Mouse (Mus musculus) liver, postnatal 0 days (tissue): ENCODE results near the gene Rpl18. TPM values are rescaled to one million over a fixed set of nuclear protein-coding genes. Genes with fewer than 3 reads are reported as not detected.

ENCODE experiments used
- ATAC-seq: fragments of 200-750 bp; cut with Nextera tagmentation; 2 replicates; pipeline ENCODE4 v1.8.0; 2017; ENCODE audit warnings: mild to moderate bottlenecking, moderate library complexity
- DNase-seq: peaks from one replicate; pipeline ENCODE4 v3.0.0-alpha.2; 2016
- H3K27ac ChIP-seq: fragments of 300-500 bp; sonication (generic); 2 replicates; pipeline ENCODE4 v1.5.1; 2014; ENCODE audit warnings: antibody characterized with exemption, moderate library complexity, mild to moderate bottlenecking, low read depth
- H3K27me3 ChIP-seq: fragments of 300-500 bp; sonication (generic); 2 replicates; pipeline ENCODE4 v1.6.1; 2014; ENCODE audit warnings: low read length, control low read depth, mixed read lengths; ENCODE audit not compliant: insufficient read depth
- H3K36me3 ChIP-seq: fragments of 300-500 bp; sonication (generic); replicated peaks from 2 replicates; pipeline ENCODE4 v1.6.1; 2014; ENCODE audit warnings: mild to moderate bottlenecking, control low read depth, low read length, moderate library complexity, mixed read lengths; ENCODE audit not compliant: insufficient read depth
- H3K4me1 ChIP-seq: fragments of 300-500 bp; sonication (generic); 2 replicates; pipeline ENCODE4 v1.6.1; 2014; ENCODE audit warnings: antibody characterized with exemption, mild to moderate bottlenecking, control low read depth; ENCODE audit not compliant: insufficient read depth
- H3K4me2 ChIP-seq: fragments of 300-500 bp; sonication (generic); 2 replicates; pipeline ENCODE4 v1.6.1; 2014; ENCODE audit warnings: low read depth, mild to moderate bottlenecking, low read length, moderate library complexity, mixed read lengths
- H3K4me3 ChIP-seq: fragments of 300-500 bp; sonication (generic); 2 replicates; pipeline ENCODE4 v1.5.1; 2014; ENCODE audit warnings: low read depth, low read length
- H3K9ac ChIP-seq: fragments of 300-500 bp; sonication (generic); replicated peaks from 2 replicates; pipeline ENCODE4 v1.6.1; 2014; ENCODE audit warnings: mild to moderate bottlenecking, moderate library complexity
- H3K9me3 ChIP-seq: fragments of 300-500 bp; sonication (generic); 2 replicates; pipeline ENCODE4 v1.6.1; 2016; ENCODE audit warnings: mild to moderate bottlenecking, control low read depth, low read length, mixed read lengths
- CTCF ChIP-seq: sonication (generic); IDR thresholded peaks from 2 replicates; pipeline ENCODE4 v1.5.1; 2016; ENCODE audit warnings: antibody characterized with exemption, low read depth
- EP300 ChIP-seq: IDR thresholded peaks from 2 replicates; pipeline ENCODE4 v1.6.1; 2016; ENCODE audit warnings: antibody characterized with exemption, low read depth, mild to moderate bottlenecking
- WGBS: fragments of 180-500 bp; shearing (Covaris S2); extraction: QIAGEN DNeasy Blood & Tissue Kit; methylation state at CpG from one replicate; pipeline ENCODE4 v1.1.7; 2014; ENCODE audit not compliant: insufficient replicate concordance; 5-methylcytosine and 5-hydroxymethylcytosine counted together
- polyA plus RNA-seq: library from polyadenylated mRNA; unstranded; fragments of >200 nt; fragmentation: Nextera tagmentation; extraction: Ambion mirVana; gene quantifications from 2 replicates; pipeline ENCODE4 v1.2.1, GENCODE M21; 2015

Gene Rpl18
- polyA plus RNA-seq, 1 experiment from 2014 or later = 494 TPM

DNA sequence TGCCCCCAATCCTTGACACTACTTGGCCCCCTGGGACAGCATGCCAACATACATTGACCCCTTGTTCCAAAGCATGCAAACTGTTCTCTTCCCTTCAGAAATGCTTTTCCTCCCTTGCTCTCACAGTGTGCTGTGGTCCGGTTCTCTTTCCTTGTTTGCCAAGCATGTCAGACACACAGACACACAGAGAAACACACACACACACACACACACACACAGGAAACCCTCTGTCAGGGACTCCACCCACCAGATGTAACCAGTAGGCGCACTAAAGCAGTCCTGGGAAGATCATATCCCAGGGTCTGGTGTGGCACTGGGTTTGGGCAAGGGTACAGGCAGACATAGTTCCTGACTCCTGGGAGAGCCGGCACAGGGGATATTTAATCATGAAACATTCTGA, 28.4 kb upstream of the Rpl18 start:
- 56% methylated on average over 3 of the region's 3 CpGs for WGBS
- Histone ChIP-seq H3K36me3 (no peaks in the 10 kb centered on the region), H3K4me3 (no peak overlapping the region), H3K27ac (no peak overlapping the region), H3K27me3 (no peaks in the 10 kb centered on the region), H3K9ac (no peak overlapping the region), H3K9me3 (no peaks in the 10 kb centered on the region), H3K4me2 (no peak overlapping the region), H3K4me1 (peaks cover 6% of the 10 kb centered on the region; the same call in 1 of the 2 replicates)
- ATAC-seq = no peak
- no peak for DNase-seq
- no peak for TF ChIP-seq CTCF
- TF ChIP-seq EP300 = no peak

DNA sequence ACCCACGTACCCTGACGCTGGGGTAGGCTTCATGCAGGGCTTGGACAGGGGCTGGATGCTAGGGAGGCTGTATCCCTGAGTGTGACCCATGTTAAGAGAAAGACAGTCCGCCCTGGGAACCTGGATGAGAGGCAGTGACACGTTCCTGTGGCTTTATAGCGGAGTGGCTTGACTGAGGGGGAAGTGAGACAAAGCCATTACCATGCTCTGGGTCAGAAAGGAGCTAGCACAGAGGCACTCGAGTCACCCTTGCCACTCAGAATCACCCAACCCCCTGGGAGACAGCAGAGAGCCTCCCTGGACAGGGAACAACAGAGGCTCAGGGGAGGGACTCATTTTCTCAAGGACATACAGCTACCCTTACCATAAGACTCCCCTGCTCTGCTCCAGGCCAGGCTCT, 26.2 kb upstream of the Rpl18 start:
- TF ChIP-seq CTCF = no peak
- no peak for TF ChIP-seq EP300
- ATAC-seq = no peak
- Histone ChIP-seq H3K9me3 (no peaks in the 10 kb centered on the region), H3K27ac (no peak overlapping the region), H3K4me2 (no peak overlapping the region), H3K4me3 (no peak overlapping the region), H3K9ac (no peak overlapping the region), H3K4me1 (no peaks in the 10 kb centered on the region), H3K36me3 (no peaks in the 10 kb centered on the region), H3K27me3 (no peaks in the 10 kb centered on the region)
- no peak for DNase-seq
- WGBS = 53% methylated on average over 6 of the region's 6 CpGs

DNA sequence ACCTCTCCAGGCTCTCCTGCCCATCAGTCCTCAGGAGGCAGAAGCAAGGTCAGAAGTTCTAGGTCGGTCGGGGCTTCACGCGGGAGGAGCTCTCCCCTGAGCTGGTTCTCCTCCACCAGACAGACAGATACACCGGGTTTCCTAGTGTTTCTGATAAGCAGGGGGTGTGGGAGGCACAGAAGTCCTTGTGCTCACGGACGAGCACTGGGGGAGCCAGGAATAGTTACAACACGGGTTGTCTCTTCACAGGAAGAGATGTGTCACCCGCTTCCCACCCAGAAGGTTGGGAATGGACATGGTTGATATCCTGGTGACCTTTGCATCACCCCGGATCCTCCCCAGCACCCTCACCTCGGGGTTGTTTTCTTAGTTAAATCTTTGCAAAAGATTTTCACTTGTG, 25.5 kb upstream of the Rpl18 start:
- WGBS = 58% methylated on average over 11 of the region's 11 CpGs
- no peak overlapping the region for H3K27ac ChIP-seq
- TF ChIP-seq EP300 (no peak), CTCF (no peak)

DNA sequence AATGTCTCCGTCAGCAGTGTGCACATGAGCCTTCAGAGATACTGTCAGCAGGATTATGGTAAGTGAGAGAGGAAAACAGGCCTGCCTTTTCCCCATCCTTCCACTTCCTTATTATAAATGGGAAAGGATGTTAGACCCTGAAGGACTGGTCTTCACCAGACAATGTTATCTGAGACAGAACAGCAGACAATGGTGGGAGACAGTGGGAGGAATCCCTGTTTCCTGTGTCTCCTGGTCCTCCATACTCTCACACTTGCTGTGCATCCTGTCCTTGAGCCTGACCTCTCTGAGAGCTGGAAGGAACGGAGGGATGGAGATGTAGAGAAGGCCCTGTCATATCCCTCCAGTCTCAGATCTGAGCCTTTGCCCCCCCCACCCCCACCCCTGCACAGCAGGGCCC, 22.9 kb upstream of the Rpl18 start:
- Histone ChIP-seq H3K4me1 (no peaks in the 10 kb centered on the region), H3K4me3 (no peak overlapping the region), H3K27ac (no peak overlapping the region), H3K9me3 (no peaks in the 10 kb centered on the region), H3K4me2 (no peak overlapping the region), H3K9ac (no peak overlapping the region), H3K27me3 (no peaks in the 10 kb centered on the region), H3K36me3 (no peaks in the 10 kb centered on the region)
- ATAC-seq (peak; percentile 67), DNase-seq (no peak)
- TF ChIP-seq CTCF (no peak), EP300 (peak; percentile 12; the same call in 1 of the 2 replicates)
- 57% methylated on average over 2 of the region's 2 CpGs for WGBS

More for the DNA sequence above, 25.5 kb upstream of the Rpl18 start:
- Histone ChIP-seq H3K4me3 (no peak overlapping the region), H3K9ac (no peak overlapping the region), H3K36me3 (no peaks in the 10 kb centered on the region), H3K9me3 (no peaks in the 10 kb centered on the region), H3K4me1 (no peaks in the 10 kb centered on the region), H3K4me2 (no peak overlapping the region), H3K27me3 (no peaks in the 10 kb centered on the region)
- ATAC-seq = 0 out of 2 replicates have a peak, but pooled peaks have one; percentile 20
- DNase-seq = no peak

GRCm38 (mm10) chr7:45693921-45694591, 21.2 kb upstream of the Rpl18 start, which contains the start of gene Sec1:
TSS of gene Sec1 (minus strand) at chr7:45694402.
- no peak within 1 kb of the TSS for H3K4me2 ChIP-seq
- ATAC-seq (no peak), DNase-seq (no peak)
- no peak within 1 kb of the TSS for H3K9ac ChIP-seq
- no peaks in the 10 kb centered on the region for H3K9me3 ChIP-seq
- no peak within 1 kb of the TSS for H3K27ac ChIP-seq
- 89% methylated on average over 50 of the region's 50 CpGs for WGBS
- H3K4me3 ChIP-seq = no peak within 1 kb of the TSS
- H3K36me3 ChIP-seq = no peaks in the 10 kb centered on the region
- TF ChIP-seq CTCF (no peak), EP300 (no peak)
- H3K4me1 ChIP-seq = no peaks in the 10 kb centered on the region
- H3K27me3 ChIP-seq = peaks cover 8% of the 10 kb centered on the region

DNA sequence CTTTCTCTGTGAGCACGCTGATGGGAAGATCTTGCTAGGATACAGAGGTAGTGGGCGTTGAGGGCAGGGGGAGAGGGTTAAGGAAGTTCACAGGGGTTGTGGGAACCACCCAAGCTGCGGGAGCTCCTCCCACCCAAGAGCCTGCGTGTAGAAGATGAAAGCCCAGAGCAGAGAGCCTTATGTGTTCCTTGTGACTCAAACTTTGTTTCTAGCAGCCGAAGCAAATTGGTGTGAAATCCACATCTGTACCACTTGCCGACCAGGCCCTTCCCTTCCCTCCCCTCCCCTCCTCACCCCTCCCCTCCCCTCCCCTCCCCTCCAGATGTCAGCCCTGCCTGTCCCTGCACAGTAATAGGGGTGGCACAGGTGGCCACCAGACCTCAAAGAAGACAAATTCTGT, 20.2 kb upstream of the Rpl18 start:
- no peaks in the 10 kb centered on the region for H3K36me3 ChIP-seq
- TF ChIP-seq EP300 = no peak
- no peak for TF ChIP-seq CTCF
- peaks cover 19% of the 10 kb centered on the region for H3K27me3 ChIP-seq
- no peak overlapping the region for H3K4me3 ChIP-seq
- ATAC-seq (no peak), DNase-seq (no peak)
- H3K4me1 ChIP-seq = peaks cover 4% of the 10 kb centered on the region
- H3K9ac ChIP-seq = no peak overlapping the region
- no peak overlapping the region for H3K4me2 ChIP-seq
- no peak overlapping the region for H3K27ac ChIP-seq
- 24% methylated on average over 6 of the region's 6 CpGs for WGBS
- H3K9me3 ChIP-seq = no peaks in the 10 kb centered on the region
